Mouse (Mus musculus) gonadal fat pad, adult 2 months (tissue): ENCODE measurements around the gene Frmd3. TPM values are rescaled to one million over a fixed set of nuclear protein-coding genes. Genes with fewer than 3 reads are reported as not detected.

Experiments
- polyA plus RNA-seq: library from polyadenylated mRNA; depleted of rRNA; stranded (reverse); fragments of >200 nt; gene quantifications from 2 replicates; pipeline ENCODE4 v1.2.3, GENCODE M21; 2012; rRNA removed

Gene Frmd3
- polyA plus RNA-seq, 1 experiment = not detected

Other genes starting within 250 kb of the Frmd3 start
- 7.5 and 9.6 TPM in 2 replicates for gene Rasef, start 222.4 kb upstream of the Frmd3 start, polyA plus RNA-seq
- not detected in 2 replicates for gene Gm11758, start 137.2 kb upstream of the Frmd3 start, polyA plus RNA-seq
- not detected in 2 replicates for gene Gm11757, start 122.3 kb upstream of the Frmd3 start, polyA plus RNA-seq
- gene Gm13871, start 107.5 kb upstream of the Frmd3 start, polyA plus RNA-seq = not detected in 2 replicates
- gene Gm11756, start 92.7 kb upstream of the Frmd3 start, polyA plus RNA-seq = not detected in 2 replicates
- not detected in 2 replicates for gene 2310002L09Rik, start 62.6 kb upstream of the Frmd3 start, polyA plus RNA-seq
- 3.3 and 4.2 TPM in 2 replicates for gene Kdm4c, start 229.1 kb downstream of the Frmd3 start, polyA plus RNA-seq